Mouse (Mus musculus) limb, embryonic 14.5 days (tissue): ENCODE measurements at regions not wholly inside any gene's neighbourhood (a gene's known extent, or its start where the extent isn't known, plus 50 kb on each side); places are given as distances from the start of the nearest gene placed in this dataset.

Source experiments
- ATAC-seq: fragments of 200-750 bp; cut with Nextera tagmentation; 2 replicates; pipeline ENCODE4 v1.8.0; 2017; ENCODE audit warnings: low read depth, moderate number of reproducible peaks, moderate TSS enrichment; ENCODE audit not compliant: low FRiP score
- DNase-seq: peaks from one replicate; pipeline ENCODE4 v3.0.0-alpha.2; 2015; ENCODE audit warnings: low spot score
- H3K27ac ChIP-seq: fragments of 300-500 bp; sonication (generic); replicated peaks from 2 replicates; pipeline ENCODE4 v1.5.1; 2014; ENCODE audit warnings: low read depth, mild to moderate bottlenecking, low read length, moderate library complexity, mixed read lengths
- H3K27me3 ChIP-seq: fragments of 300-500 bp; sonication (generic); 2 replicates; pipeline ENCODE4 v1.6.1; 2014; ENCODE audit warnings: low read length, mixed read lengths; ENCODE audit not compliant: control insufficient read depth, insufficient read depth
- H3K36me3 ChIP-seq: fragments of 300-500 bp; sonication (generic); 2 replicates; pipeline ENCODE4 v1.6.1; 2014; ENCODE audit warnings: mild to moderate bottlenecking, low read length, moderate library complexity, mixed read lengths; ENCODE audit not compliant: control insufficient read depth, insufficient read depth
- H3K4me1 ChIP-seq: fragments of 300-500 bp; sonication (generic); 2 replicates; pipeline ENCODE4 v1.6.1; 2014; ENCODE audit warnings: antibody characterized with exemption, low read length, mixed read lengths; ENCODE audit not compliant: control insufficient read depth, insufficient read depth
- H3K4me2 ChIP-seq: fragments of 300-500 bp; sonication (generic); replicated peaks from 2 replicates; pipeline ENCODE4 v1.6.1; 2014; ENCODE audit warnings: low read depth, mild to moderate bottlenecking, low read length, moderate library complexity; ENCODE audit not compliant: severe bottlenecking
- H3K4me3 ChIP-seq: fragments of 300-500 bp; sonication (generic); replicated peaks from 2 replicates; pipeline ENCODE4 v1.5.1; 2014; ENCODE audit warnings: low read length
- H3K9ac ChIP-seq: fragments of 300-500 bp; sonication (generic); 2 replicates; pipeline ENCODE4 v1.6.1; 2014; ENCODE audit warnings: mild to moderate bottlenecking, low read depth, low read length, moderate library complexity; ENCODE audit not compliant: severe bottlenecking
- H3K9me3 ChIP-seq: fragments of 300-500 bp; sonication (generic); 2 replicates; pipeline ENCODE4 v1.6.1; 2016; ENCODE audit warnings: low read length; ENCODE audit not compliant: control insufficient read depth
- POLR2A ChIP-seq: fragments of 200-500 bp; IDR thresholded peaks from 2 replicates; pipeline ENCODE4 v1.8.0; 2012; ENCODE audit warnings: inconsistent platforms, mild to moderate bottlenecking, moderate library complexity, borderline replicate concordance; ENCODE audit not compliant: insufficient read depth, insufficient read length; ENCODE audit errors: extremely low read depth
- WGBS: fragments of 180-500 bp; shearing (Covaris S2); extraction: QIAGEN DNeasy Blood & Tissue Kit; methylation state at CpG from one replicate; pipeline ENCODE4 v1.1.7; 2014; 5-methylcytosine and 5-hydroxymethylcytosine counted together

DNA sequence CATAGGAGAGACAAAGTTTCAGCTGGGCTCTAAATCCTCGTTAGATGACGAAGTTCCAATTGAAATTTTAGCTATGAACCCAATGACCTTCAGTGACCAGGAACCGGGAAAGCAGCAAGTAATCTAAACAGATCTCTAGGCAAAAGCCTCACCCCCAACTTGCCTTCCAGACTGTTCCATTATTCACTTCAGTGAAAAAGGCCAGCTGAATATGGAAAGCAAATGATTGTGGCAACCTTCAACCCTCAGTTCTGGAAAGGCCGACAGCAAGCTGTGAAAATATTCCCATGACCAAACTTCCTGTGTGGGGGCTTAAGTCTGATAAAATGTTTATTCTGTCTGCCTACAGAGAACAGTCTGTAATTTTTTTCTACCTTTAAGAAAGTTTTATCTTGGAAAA lies 252.5 kb upstream of the Nrip1 start:
- Histone ChIP-seq H3K9me3 (no peaks in the 10 kb centered on the region), H3K27me3 (no peaks in the 10 kb centered on the region), H3K4me2 (no peak overlapping the region), H3K9ac (no peak overlapping the region), H3K4me3 (no peak overlapping the region), H3K36me3 (no peaks in the 10 kb centered on the region), H3K27ac (no peak overlapping the region), H3K4me1 (peaks cover 10% of the 10 kb centered on the region; the same call in 1 of the 2 replicates)
- 44% methylated on average over 4 of the region's 4 CpGs for WGBS
- ATAC-seq (no peak), DNase-seq (no peak)
- TF ChIP-seq POLR2A, result no peak

GRCm38 (mm10) chr16:76621715-76622114 lies 248.1 kb upstream of the Nrip1 start:
- DNase-seq (peak; percentile 62), ATAC-seq (no peak)
- WGBS, result 19% methylated on average over 8 of the region's 8 CpGs

GRCm38 (mm10) chr16:76618295-76618694 lies 244.7 kb upstream of the Nrip1 start:
- Histone ChIP-seq H3K27ac (no peak overlapping the region), H3K36me3 (no peaks in the 10 kb centered on the region), H3K9ac (no peak overlapping the region), H3K27me3 (no peaks in the 10 kb centered on the region), H3K4me2 (no peak overlapping the region), H3K9me3 (no peaks in the 10 kb centered on the region), H3K4me1 (0 out of 2 replicates have a peak, but pooled peaks cover 3% of the 10 kb centered on the region), H3K4me3 (no peak overlapping the region)
- WGBS, result 67% methylated on average over 7 of the region's 7 CpGs
- ATAC-seq (peak; percentile 65), DNase-seq (no peak)
- no peak for TF ChIP-seq POLR2A

More at GRCm38 (mm10) chr16:76621715-76622114, 248.1 kb upstream of the Nrip1 start:
- Histone ChIP-seq H3K27ac (no peak overlapping the region), H3K9ac (no peak overlapping the region), H3K4me2 (no peak overlapping the region), H3K36me3 (no peaks in the 10 kb centered on the region), H3K4me1 (peaks cover 10% of the 10 kb centered on the region; the same call in 1 of the 2 replicates), H3K9me3 (no peaks in the 10 kb centered on the region), H3K4me3 (no peak overlapping the region), H3K27me3 (no peaks in the 10 kb centered on the region)
- TF ChIP-seq POLR2A, result no peak

DNA sequence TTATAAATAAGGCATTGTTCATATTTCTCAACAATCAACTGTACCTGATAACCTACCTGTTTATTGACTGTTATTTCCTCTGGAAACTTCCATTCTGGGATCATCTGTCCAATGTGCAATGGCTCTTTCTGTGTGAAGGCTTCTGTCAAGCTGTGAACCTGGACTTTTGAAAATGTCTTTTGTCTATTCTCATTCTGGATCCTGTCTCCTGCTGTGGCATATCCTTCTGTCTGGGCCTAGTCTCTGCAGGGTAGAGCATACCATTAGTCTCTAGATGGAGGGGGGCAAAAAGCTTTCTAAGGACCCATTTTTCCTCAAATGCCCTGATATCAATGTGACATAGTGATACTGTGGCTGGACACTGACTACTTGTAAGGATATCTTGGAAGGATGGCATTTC lies 237.4 kb upstream of the Nrip1 start:
- Histone ChIP-seq H3K4me3 (no peak overlapping the region), H3K36me3 (no peaks in the 10 kb centered on the region), H3K9ac (no peak overlapping the region), H3K27me3 (no peaks in the 10 kb centered on the region), H3K27ac (no peak overlapping the region), H3K9me3 (no peaks in the 10 kb centered on the region), H3K4me2 (no peak overlapping the region), H3K4me1 (no peaks in the 10 kb centered on the region)
- DNase-seq, result no peak
- no peak for TF ChIP-seq POLR2A
- ATAC-seq, result no peak

GRCm38 (mm10) chr16:76604914-76605313 lies 231.3 kb upstream of the Nrip1 start:
- Histone ChIP-seq H3K27ac (no peak overlapping the region), H3K27me3 (no peaks in the 10 kb centered on the region), H3K4me1 (peaks cover 5% of the 10 kb centered on the region; the same call in 1 of the 2 replicates), H3K9ac (no peak overlapping the region), H3K9me3 (no peaks in the 10 kb centered on the region), H3K36me3 (no peaks in the 10 kb centered on the region), H3K4me2 (no peak overlapping the region), H3K4me3 (no peak overlapping the region)
- WGBS, result 34% methylated on average over 3 of the region's 3 CpGs
- ATAC-seq (peak; percentile 47; the same call in 1 of the 2 replicates), DNase-seq (no peak)
- no peak for TF ChIP-seq POLR2A

DNA sequence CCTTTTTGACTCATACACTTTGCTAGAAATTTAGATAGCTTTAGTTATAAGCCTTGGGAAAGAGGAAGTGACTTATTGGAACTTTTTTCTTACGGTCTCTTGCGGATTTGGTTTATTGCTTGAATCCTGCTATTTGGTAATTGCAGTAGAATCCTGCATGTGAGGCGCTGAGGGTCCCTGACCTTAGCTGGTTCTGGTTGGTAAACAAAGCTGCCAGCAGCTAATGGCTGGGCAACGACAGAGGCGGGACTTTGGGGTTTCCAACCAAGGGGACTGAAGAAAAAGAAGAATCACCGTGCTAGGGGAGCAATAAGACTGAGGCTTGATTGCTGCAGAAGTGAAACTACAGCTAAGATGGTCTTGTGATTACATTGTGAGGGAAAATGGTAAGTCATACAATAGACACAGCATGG lies 230.2 kb upstream of the Nrip1 start:
- no peaks in the 10 kb centered on the region for H3K9me3 ChIP-seq
- no peaks in the 10 kb centered on the region for H3K27me3 ChIP-seq
- H3K4me3 ChIP-seq, result no peak overlapping the region
- no peaks in the 10 kb centered on the region for H3K36me3 ChIP-seq
- no peak for TF ChIP-seq POLR2A
- ATAC-seq, result no peak
- H3K4me1 ChIP-seq, result peaks cover 5% of the 10 kb centered on the region; the same call in 1 of the 2 replicates
- 29% methylated on average over 6 of the region's 6 CpGs for WGBS
- no peak overlapping the region for H3K27ac ChIP-seq
- no peak for DNase-seq
- H3K4me2 ChIP-seq, result no peak overlapping the region
- H3K9ac ChIP-seq, result no peak overlapping the region
